Mouse (Mus musculus) ES-Bruce4 (cell line): ENCODE results near the gene Ggt5. TPM values are rescaled to one million over a fixed set of nuclear protein-coding genes. Genes with fewer than 3 reads are reported as not detected.

ENCODE experiments used
- H3K27ac ChIP-seq: 2 replicates; pipeline ENCODE4 v1.5.1; 2012; ENCODE audit warnings: low read length, inconsistent platforms; ENCODE audit not compliant: insufficient read depth
- H3K27me3 ChIP-seq: 2 replicates; pipeline ENCODE4 v1.6.1; 2012; ENCODE audit warnings: mild to moderate bottlenecking, low read length, inconsistent platforms; ENCODE audit not compliant: control insufficient read depth, poor library complexity, insufficient read depth, severe bottlenecking
- H3K36me3 ChIP-seq: 2 replicates; pipeline ENCODE4 v1.6.1; 2012; ENCODE audit warnings: inconsistent platforms, mild to moderate bottlenecking, low read length, moderate library complexity; ENCODE audit not compliant: control insufficient read depth, poor library complexity, insufficient read depth, severe bottlenecking
- H3K4me1 ChIP-seq: one replicate; pipeline ENCODE4 v1.8.1; 2011; ENCODE audit warnings: low read length; ENCODE audit not compliant: control insufficient read depth, insufficient read depth
- H3K4me3 ChIP-seq: 2 replicates; pipeline ENCODE4 v1.5.1; 2011; ENCODE audit warnings: low read depth, mild to moderate bottlenecking, low read length
- H3K9ac ChIP-seq: 2 replicates; pipeline ENCODE4 v1.6.1; 2012; ENCODE audit warnings: low read depth, mild to moderate bottlenecking, inconsistent platforms; ENCODE audit not compliant: poor library complexity, severe bottlenecking
- H3K9me3 ChIP-seq: replicated peaks from 2 replicates; pipeline ENCODE4 v1.6.1; 2012; ENCODE audit warnings: mild to moderate bottlenecking, low read length, inconsistent platforms; ENCODE audit not compliant: control insufficient read depth, poor library complexity, insufficient read depth, severe bottlenecking
- CTCF ChIP-seq: IDR thresholded peaks from one replicate; pipeline ENCODE4 v1.8.1; 2011; ENCODE audit warnings: low read depth, low read length
- EP300 ChIP-seq: IDR thresholded peaks from 2 replicates; pipeline ENCODE4 v1.6.1; 2011; ENCODE audit warnings: low read depth, low read length; ENCODE audit not compliant: insufficient read depth
- POLR2A ChIP-seq: IDR thresholded peaks from one replicate; pipeline ENCODE4 v1.8.1; 2011; ENCODE audit warnings: low read length; ENCODE audit not compliant: insufficient read depth
- polyA plus RNA-seq: library from polyadenylated mRNA; stranded (reverse); fragments of >200 nt; gene quantifications from 2 replicates; pipeline ENCODE4 v1.2.4, GENCODE M21; 2011; ENCODE audit warnings: low read depth; ENCODE audit not compliant: missing spikeins, insufficient read depth, insufficient read length

The Ggt5 gene
- polyA plus RNA-seq, 1 experiment, result 0.81 TPM

GRCm38 (mm10) chr10:75616044-75616443 is 26.9 kb downstream of the Ggt5 start:
- no peaks in the 10 kb centered on the region for H3K36me3 ChIP-seq
- no peak overlapping the region for H3K27ac ChIP-seq
- H3K9me3 ChIP-seq, result no peaks in the 10 kb centered on the region
- no peaks in the 10 kb centered on the region for H3K27me3 ChIP-seq
- TF ChIP-seq POLR2A (no peak), CTCF (no peak), EP300 (no peak)
- H3K4me3 ChIP-seq, result no peak overlapping the region
- no peaks in the 10 kb centered on the region for H3K4me1 ChIP-seq
- H3K9ac ChIP-seq, result no peak overlapping the region

GRCm38 (mm10) chr10:75620818-75621217 is 31.7 kb downstream of the Ggt5 start:
- no peaks in the 10 kb centered on the region for H3K36me3 ChIP-seq
- H3K9me3 ChIP-seq, result no peaks in the 10 kb centered on the region; the same call in 1 of the 2 replicates
- TF ChIP-seq CTCF (peak; percentile 11), POLR2A (no peak)
- no peaks in the 10 kb centered on the region for H3K4me1 ChIP-seq
- no peak overlapping the region for H3K9ac ChIP-seq
- no peak overlapping the region for H3K27ac ChIP-seq
- no peak overlapping the region for H3K4me3 ChIP-seq
- no peaks in the 10 kb centered on the region for H3K27me3 ChIP-seq

GRCm38 (mm10) chr10:75625920-75626319 is 36.8 kb downstream of the Ggt5 start:
- TF ChIP-seq POLR2A (no peak), EP300 (no peak)
- Histone ChIP-seq H3K4me3 (no peak overlapping the region), H3K36me3 (no peaks in the 10 kb centered on the region), H3K9me3 (no peaks in the 10 kb centered on the region; the same call in 1 of the 2 replicates), H3K27me3 (no peaks in the 10 kb centered on the region), H3K27ac (no peak overlapping the region), H3K9ac (no peak overlapping the region), H3K4me1 (no peaks in the 10 kb centered on the region)

GRCm38 (mm10) chr10:75626991-75627390 is 37.9 kb downstream of the Ggt5 start:
- no peak overlapping the region for H3K27ac ChIP-seq
- no peaks in the 10 kb centered on the region for H3K27me3 ChIP-seq
- H3K36me3 ChIP-seq, result no peaks in the 10 kb centered on the region
- H3K4me3 ChIP-seq, result no peak overlapping the region
- no peaks in the 10 kb centered on the region; the same call in 1 of the 2 replicates for H3K9me3 ChIP-seq
- no peak overlapping the region for H3K9ac ChIP-seq
- TF ChIP-seq CTCF, result no peak
- TF ChIP-seq POLR2A, result no peak
- no peak for TF ChIP-seq EP300
- no peaks in the 10 kb centered on the region for H3K4me1 ChIP-seq

- TF ChIP-seq EP300, result no peak
- no peak for TF ChIP-seq CTCF
- no peak for TF ChIP-seq POLR2A
- no peak overlapping the region for H3K27ac ChIP-seq
- no peaks in the 10 kb centered on the region for H3K9me3 ChIP-seq
- no peaks in the 10 kb centered on the region for H3K4me1 ChIP-seq
- no peak overlapping the region for H3K9ac ChIP-seq
- no peak overlapping the region for H3K4me3 ChIP-seq
- H3K27me3 ChIP-seq, result no peaks in the 10 kb centered on the region
- no peaks in the 10 kb centered on the region for H3K36me3 ChIP-seq
Observed at GRCm38 (mm10) chr10:75627490-75627889, 38.4 kb downstream of the Ggt5 start.

GRCm38 (mm10) chr10:75632633-75633032 is 43.5 kb downstream of the Ggt5 start:
- no peaks in the 10 kb centered on the region for H3K9me3 ChIP-seq
- no peaks in the 10 kb centered on the region for H3K36me3 ChIP-seq
- no peak overlapping the region for H3K27ac ChIP-seq
- no peak overlapping the region for H3K4me3 ChIP-seq
- H3K9ac ChIP-seq, result no peak overlapping the region
- peaks cover 4% of the 10 kb centered on the region for H3K4me1 ChIP-seq
- H3K27me3 ChIP-seq, result no peaks in the 10 kb centered on the region
- TF ChIP-seq POLR2A, result no peak
- TF ChIP-seq EP300, result no peak
- no peak for TF ChIP-seq CTCF
